Mouse (Mus musculus) ES-E14 (cell line): Measurements from ENCODE around the gene Cdhr3. TPM values are rescaled to one million over a fixed set of nuclear protein-coding genes. Genes with fewer than 3 reads are reported as not detected.
A peak's percentile ranks its signal among the peaks of the same experiment; 100 is the strongest.

Source experiments
- DNase-seq: peaks from one replicate; pipeline ENCODE4 v3.0.0-alpha.2; 2013; ENCODE audit warnings: low read depth, low spot score
- H3K27ac ChIP-seq: 2 replicates; pipeline ENCODE4 v1.5.1; 2012; ENCODE audit warnings: low read depth, mild to moderate bottlenecking, low read length, moderate library complexity, mixed read lengths; ENCODE audit not compliant: poor library complexity, insufficient read depth, severe bottlenecking
- H3K36me3 ChIP-seq: 2 replicates; pipeline ENCODE4 v1.6.1; 2012; ENCODE audit warnings: mild to moderate bottlenecking, low read length, moderate library complexity, mixed read lengths; ENCODE audit not compliant: control insufficient read depth, poor library complexity, insufficient read depth, severe bottlenecking
- H3K4me1 ChIP-seq, 2 experiments: fragments of 150-350 bp in 1 of 2; sonication (generic) in 1 of 2; 2 replicates each; pipeline ENCODE4 v1.6.1; 2012; ENCODE audit warnings: low read length in 2 of 2, mild to moderate bottlenecking in 1 of 2, mixed read lengths in 1 of 2; ENCODE audit not compliant: control insufficient read depth in 2 of 2, insufficient read depth in 2 of 2, poor library complexity in 1 of 2
- H3K4me3 ChIP-seq, 2 experiments: fragments of 150-350 bp in 1 of 2; sonication (generic) in 1 of 2; 2 replicates each; pipeline ENCODE4 v1.5.1; 2012; ENCODE audit warnings: low read length in 2 of 2, low read depth in 1 of 2, mild to moderate bottlenecking in 1 of 2, mixed read lengths in 1 of 2; ENCODE audit not compliant: insufficient read depth in 1 of 2, poor library complexity in 1 of 2, severe bottlenecking in 1 of 2
- H3K9ac ChIP-seq: 2 replicates; pipeline ENCODE4 v1.6.1; 2012; ENCODE audit warnings: low read depth, mild to moderate bottlenecking, low read length, mixed read lengths; ENCODE audit not compliant: poor library complexity, insufficient read depth, severe bottlenecking
- H3K9me3 ChIP-seq: fragments of 150-350 bp; sonication (generic); 2 replicates; pipeline ENCODE4 v1.6.1; 2012; ENCODE audit warnings: low read depth, mild to moderate bottlenecking, low read length; ENCODE audit not compliant: control insufficient read depth, insufficient read depth
- CHD2 ChIP-seq: IDR thresholded peaks from 2 replicates; pipeline ENCODE4 v1.6.1; 2014; ENCODE audit warnings: mild to moderate bottlenecking, low read depth, low read length, inconsistent platforms
- HCFC1 ChIP-seq: IDR thresholded peaks from 2 replicates; pipeline ENCODE4 v1.6.1; 2012; ENCODE audit warnings: low read length, inconsistent platforms, borderline replicate concordance; ENCODE audit not compliant: insufficient read depth
- MAFK ChIP-seq: IDR thresholded peaks from 2 replicates; pipeline ENCODE4 v1.6.1; 2014; ENCODE audit warnings: mild to moderate bottlenecking, low read depth, low read length, inconsistent platforms; ENCODE audit not compliant: insufficient read depth
- ZC3H11A ChIP-seq: IDR thresholded peaks from 2 replicates; pipeline ENCODE4 v1.6.1; 2012; ENCODE audit warnings: low read depth, mild to moderate bottlenecking, inconsistent platforms, low read length, borderline replicate concordance
- ZNF384 ChIP-seq: IDR thresholded peaks from 2 replicates; pipeline ENCODE4 v1.6.1; 2012; ENCODE audit warnings: low read depth, low read length, inconsistent platforms
- in situ Hi-C, 2 experiments: fragments of 600-800 bp; cut with MboI; formaldehyde crosslinking; loops; one replicate each; pipeline ENCODE4 v1.15.1; 2025; ENCODE audit warnings: low sequenced_read_pairs in 2 of 2, inconsistent platforms in 1 of 2; ENCODE audit not compliant: unreplicated experiment in 2 of 2
- total RNA-seq: library from RNA; depleted of rRNA; stranded (reverse); fragments of 300-350 nt; gene quantifications from 2 replicates; pipeline ENCODE4 v1.2.3, GENCODE M21; 2012

Gene Cdhr3
- total RNA-seq, 1 experiment = not detected

DNA sequence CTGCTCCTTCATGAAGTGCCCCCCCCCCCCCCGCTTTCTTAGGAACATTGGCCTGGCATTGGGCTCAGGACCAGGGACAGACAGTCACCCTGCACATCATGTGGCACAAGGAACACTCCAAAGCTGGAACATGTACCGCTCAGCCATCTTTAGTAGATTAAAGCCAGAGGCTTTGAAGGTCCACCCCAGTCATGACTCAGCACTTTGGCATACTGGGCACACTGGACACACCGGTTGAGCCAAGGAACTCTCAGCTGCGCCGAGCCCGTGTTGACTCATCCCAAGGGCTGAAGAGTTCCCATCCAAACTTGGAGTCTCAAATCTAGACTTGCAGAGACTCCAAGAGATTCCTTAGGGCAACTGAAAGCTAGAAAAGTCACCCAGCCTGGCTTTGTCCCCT, 72.7 kb downstream of the Cdhr3 start:
- no peaks in the 10 kb centered on the region for H3K9me3 ChIP-seq
- no peak overlapping the region for H3K27ac ChIP-seq
- H3K9ac ChIP-seq = no peak overlapping the region
- no peak for DNase-seq
- in situ Hi-C loops = no loop called here
- TF ChIP-seq ZC3H11A (no peak), MAFK (peak; percentile 57; the same call in 1 of the 2 replicates)
- no peak overlapping the region for H3K4me3 ChIP-seq
- H3K4me1 ChIP-seq = peaks cover 0 to 3% of the 10 kb centered on the region in 2 experiments; a peak in 1 of 4 replicates
- no peaks in the 10 kb centered on the region for H3K36me3 ChIP-seq

DNA sequence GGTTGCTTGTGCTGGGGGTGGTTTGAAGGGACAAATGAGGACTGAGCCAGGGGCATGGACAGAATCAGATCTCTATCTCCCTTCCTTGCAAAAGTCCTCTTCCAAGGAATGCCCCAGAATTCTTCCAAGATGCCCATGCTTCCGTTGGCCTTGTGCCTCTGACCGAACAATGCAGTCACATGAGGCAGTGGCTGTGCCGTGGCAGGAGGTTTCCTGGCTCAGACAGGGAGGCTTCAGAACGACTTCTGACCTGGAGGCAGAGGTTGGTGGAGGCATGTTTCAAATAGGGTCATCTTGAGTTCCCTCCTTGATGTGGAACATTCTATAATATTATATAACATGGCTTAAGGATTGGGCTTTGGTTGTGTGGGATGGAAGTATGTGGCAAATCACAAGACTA, 74.1 kb downstream of the Cdhr3 start:
- TF ChIP-seq ZC3H11A (no peak), ZNF384 (no peak), HCFC1 (no peak), CHD2 (no peak), MAFK (no peak)
- Histone ChIP-seq H3K4me3 (no peak overlapping the region), H3K4me1 (peaks cover 0 to 3% of the 10 kb centered on the region in 2 experiments; a peak in 1 of 4 replicates), H3K36me3 (no peaks in the 10 kb centered on the region), H3K9ac (no peak overlapping the region), H3K9me3 (no peaks in the 10 kb centered on the region), H3K27ac (no peak overlapping the region)
- in situ Hi-C loops = loop anchor here (10.0 kb wide), 1 partner anchor 104 kb away; no protein-coding TSS in a partner anchor
- no peak for DNase-seq

DNA sequence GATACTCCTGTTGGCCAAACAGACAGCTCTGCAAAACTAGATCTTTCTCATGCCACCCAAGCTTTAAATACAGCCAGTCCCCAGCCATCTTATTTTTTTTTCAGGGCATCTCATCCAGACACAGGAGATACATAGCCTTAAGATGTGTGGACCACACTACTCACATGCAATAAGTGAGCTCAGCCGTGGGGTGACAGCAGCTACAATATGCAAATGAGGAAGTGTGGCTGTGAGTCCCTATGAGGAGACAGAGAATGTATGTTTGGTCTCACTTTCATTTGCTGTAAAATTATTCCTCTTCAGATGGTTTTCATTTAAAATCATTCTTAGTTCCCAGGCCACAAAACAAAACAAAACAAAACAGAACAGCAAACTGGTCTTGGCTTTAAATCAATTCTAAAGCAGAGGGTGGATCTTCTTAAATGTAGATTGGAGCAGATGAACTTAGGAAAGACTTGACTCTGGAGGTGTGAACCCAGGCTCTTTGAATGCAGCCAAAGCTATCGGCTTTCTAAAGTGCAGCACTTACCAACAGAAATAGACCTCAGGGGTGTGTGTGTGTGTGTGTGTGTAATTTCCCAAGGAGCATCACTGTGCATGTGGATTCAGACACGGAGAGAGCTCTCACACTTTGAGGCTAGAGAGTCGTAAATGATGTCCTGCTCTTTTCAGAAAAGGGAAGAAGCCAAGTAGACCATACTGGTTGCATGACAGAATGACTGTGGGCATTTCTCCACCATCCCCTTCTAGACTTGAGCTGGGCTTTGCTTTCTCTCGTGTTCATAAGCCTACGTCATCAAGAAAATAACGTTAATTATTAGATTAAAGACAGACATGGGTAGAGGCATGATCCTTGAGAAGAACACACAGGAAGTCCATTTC, 75.6 kb downstream of the Cdhr3 start:
- Histone ChIP-seq H3K4me3 (no peak overlapping the region), H3K4me1 (peaks cover 0 to 3% of the 10 kb centered on the region in 2 experiments; a peak in 1 of 4 replicates), H3K27ac (no peak overlapping the region), H3K9ac (no peak overlapping the region), H3K36me3 (no peaks in the 10 kb centered on the region), H3K9me3 (no peaks in the 10 kb centered on the region)
- no peak for TF ChIP-seq ZNF384
- no peak for TF ChIP-seq ZC3H11A
- TF ChIP-seq HCFC1 = no peak
- no peak for TF ChIP-seq MAFK
- TF ChIP-seq CHD2 = no peak
- in situ Hi-C loops = loop anchor here (10.0 kb wide), 1 partner anchor 102 kb away; no protein-coding TSS in a partner anchor
- DNase-seq = no peak

DNA sequence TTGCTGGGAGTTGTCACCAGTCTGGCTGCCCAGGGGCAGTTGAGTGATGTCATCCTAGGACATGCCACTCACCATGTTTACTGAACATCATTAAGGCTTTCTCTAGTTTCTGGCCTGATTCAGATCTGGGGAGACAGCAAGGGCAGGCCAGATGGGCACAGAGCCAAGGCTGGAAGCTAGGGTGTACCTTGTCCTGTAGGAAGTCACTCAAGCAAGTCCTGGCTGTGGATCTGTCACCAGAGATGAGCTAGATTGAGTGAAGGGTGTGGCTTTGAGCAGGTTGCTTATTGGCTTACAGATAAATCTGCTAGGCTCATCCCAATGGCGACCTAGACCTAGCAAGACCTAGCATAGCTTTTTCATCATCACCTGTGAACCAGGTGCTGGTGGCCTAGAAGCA, 77.6 kb downstream of the Cdhr3 start:
- Histone ChIP-seq H3K27ac (no peak overlapping the region), H3K4me1 (peaks cover 0 to 3% of the 10 kb centered on the region in 2 experiments; a peak in 1 of 4 replicates)
- in situ Hi-C loops = loop anchor here (10.0 kb wide), 1 partner anchor 100 kb away; no protein-coding TSS in a partner anchor

More for the DNA sequence above, 77.6 kb downstream of the Cdhr3 start:
- H3K4me3 ChIP-seq = no peak overlapping the region
- no peak overlapping the region for H3K9ac ChIP-seq
- no peaks in the 10 kb centered on the region for H3K36me3 ChIP-seq
- TF ChIP-seq ZNF384 (no peak), MAFK (no peak), HCFC1 (no peak), ZC3H11A (no peak), CHD2 (no peak)
- no peak for DNase-seq
- H3K9me3 ChIP-seq = no peaks in the 10 kb centered on the region
